Mouse (Mus musculus): ENCODE results near the gene Mrpl44.

Mrpl44 gene

DNA sequence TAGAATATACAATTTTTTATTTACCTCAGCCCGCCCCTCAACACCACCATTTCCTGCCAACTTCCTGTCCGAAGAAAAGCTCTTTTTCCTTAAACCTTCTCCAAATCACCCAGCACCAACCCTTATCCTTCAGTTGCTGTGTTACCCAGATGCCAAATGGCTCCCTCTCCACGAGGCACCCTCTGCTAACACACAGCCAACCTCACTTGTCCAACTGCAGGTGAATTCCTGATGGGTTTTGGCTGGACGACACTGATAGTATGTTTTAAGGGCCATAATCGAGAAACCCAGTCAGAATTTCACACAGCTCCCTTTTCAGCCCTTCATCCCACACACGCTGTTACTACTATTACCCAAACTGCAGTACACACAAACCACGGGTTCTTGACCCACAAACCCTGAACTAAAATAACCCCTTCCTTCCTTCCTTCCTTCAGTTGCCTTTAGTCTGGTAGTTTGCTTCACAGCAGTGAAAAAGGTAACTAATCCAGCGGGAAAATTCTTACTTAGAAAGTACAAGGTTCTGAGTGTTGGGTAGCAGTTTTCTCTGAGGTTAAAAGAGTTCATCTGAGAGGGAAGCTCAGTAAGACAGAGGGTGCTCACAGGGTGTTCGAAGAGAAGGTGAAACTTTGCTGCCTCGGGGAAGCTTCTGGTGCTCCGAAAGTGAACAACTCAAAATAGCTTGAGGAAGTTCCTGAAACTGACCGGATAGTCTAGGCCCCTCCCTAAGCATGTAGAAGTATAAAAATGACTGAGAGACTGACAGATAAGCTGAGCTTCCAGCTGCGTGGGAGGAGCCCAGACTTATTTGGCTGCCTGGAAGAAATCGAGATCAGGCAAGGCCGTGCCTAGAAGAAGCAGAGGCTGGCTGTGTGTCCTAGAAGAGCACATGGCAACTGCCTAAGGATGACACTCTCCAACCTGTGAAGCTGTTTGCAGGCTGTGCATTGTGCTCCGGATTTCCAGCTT, 13.3 kb upstream of the Mrpl44 start:
- no peak for DNase-seq (ENCODE audit: low spot score)

DNA sequence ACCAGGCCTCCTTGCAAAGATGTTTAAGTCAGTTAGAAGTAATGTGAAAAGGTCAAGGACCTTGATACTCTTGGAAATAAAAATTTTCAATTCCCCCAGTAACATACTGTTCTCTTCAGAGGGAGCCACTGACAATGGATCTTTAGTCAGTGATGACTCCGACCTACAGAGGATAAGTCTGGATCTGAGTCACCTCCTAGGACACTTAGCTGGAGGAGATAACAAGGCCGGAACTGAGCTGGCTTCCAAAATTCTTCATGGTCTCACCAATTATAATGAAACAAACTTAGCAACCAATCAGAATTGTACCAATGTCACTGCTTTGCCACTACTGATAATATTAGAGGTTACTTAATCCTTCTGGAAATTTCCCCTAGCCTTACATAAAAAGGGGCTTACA, 11.8 kb upstream of the Mrpl44 start:
- DNase-seq (ENCODE audit: low spot score), result no peak

- no peak for DNase-seq (ENCODE audit: low spot score)
Observed at GRCm38 (mm10) chr1:79764483-79764882, 11.3 kb upstream of the Mrpl44 start.

DNA sequence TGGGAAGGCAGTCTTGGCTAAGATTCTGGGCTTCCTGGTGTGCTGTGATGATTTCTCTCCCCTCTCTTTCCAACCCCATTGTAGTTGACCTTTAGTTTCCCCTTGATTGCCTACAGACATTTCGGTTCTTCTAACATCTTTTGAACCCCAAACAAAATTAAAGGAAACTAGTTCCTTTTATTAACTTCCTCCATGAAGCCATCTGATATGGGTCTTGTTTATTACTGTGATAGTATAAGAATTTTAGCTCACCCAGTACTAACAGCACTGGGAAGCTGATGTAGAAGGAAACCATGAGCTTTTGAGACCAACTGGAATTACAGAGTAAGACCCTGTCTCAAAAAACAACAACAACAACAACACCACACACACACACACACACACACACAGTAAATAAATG, 7.6 kb upstream of the Mrpl44 start:
- no peak for DNase-seq (ENCODE audit: low spot score)

GRCm38 (mm10) chr1:79774164-79774780, 1.5 kb upstream of the Mrpl44 start:
- DNase-seq (ENCODE audit: low spot score), result no peak

DNA sequence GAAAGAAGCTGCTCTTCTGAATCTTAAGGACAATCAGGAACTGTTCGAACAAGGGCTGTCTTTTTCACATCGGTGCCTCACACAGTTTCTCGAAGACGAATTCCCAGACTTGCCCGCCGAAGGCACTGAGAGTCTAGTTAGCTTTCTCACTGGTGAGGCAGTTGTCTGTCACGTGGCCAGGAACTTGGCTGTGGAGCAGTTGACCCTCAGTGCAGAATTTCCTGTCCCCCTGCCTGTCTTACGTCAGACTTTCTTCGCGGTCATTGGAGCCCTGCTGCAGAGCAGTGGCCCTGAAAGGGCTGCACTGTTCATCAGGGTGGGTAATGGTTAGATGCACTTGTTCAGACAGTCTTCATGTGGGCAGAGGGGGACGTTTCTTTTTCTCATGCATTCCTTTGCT, 2.2 kb downstream of the Mrpl44 start:
- no peak for DNase-seq (ENCODE audit: low spot score)

GRCm38 (mm10) chr1:79782433-79782832, 6.6 kb downstream of the Mrpl44 start:
- DNase-seq (ENCODE audit: low spot score), result no peak

DNA sequence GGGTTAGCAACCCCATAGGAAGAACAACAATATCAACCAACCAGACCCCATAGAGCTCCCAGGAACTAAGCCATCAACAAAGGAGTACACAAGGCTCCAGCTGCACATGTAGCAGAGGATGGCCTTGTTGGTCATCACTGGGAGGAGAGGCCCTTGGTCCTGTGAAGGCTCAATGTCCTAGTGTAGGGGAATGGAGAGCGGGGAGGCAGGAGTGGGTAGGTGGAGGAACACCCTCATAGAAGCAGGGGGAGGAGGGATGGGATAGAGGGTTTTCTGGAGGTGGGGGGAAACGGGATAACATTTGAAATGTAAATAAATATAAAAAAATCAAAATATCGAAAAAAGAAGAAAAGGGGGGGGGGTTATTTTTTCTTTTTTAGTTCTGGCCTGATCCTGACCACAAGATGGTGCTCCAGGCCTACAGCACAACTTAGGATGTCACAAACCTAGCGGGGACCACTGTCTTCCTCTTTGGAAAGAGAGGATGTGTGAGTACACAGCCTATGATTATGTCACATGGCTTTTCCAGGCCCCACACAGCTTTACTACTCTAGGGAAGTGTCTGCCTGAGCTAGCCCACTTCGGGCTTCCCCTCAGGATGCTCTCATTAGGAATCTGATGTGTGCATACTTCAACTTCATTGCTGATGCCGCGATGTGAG, 10.6 kb downstream of the Mrpl44 start:
- no peak for DNase-seq (ENCODE audit: low spot score)

DNA sequence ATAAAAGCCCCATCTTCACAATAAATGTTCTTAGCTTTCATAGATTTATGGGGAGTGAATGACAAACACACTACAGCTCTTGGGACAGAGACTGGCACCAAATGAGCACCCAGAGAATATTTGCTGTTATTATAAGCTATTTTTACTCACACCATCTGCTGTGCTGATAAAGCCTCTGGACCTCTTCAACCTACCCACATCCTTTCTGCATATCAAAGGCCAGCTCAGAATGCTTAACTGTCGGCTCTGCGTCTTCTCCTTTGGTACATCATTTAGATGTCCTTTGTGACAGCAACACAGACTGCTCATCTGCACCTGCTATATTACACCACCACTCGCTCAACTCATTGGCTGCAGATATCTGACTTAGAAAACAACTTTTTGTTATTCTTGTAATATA, 21.3 kb downstream of the Mrpl44 start:
- DNase-seq (ENCODE audit: low spot score), result no peak

- no peak for DNase-seq (ENCODE audit: low spot score)
Observed at GRCm38 (mm10) chr1:79802858-79803427, 27.1 kb downstream of the Mrpl44 start.

- DNase-seq (ENCODE audit: low spot score), result no peak
Observed at GRCm38 (mm10) chr1:79803614-79804013, 27.8 kb downstream of the Mrpl44 start.

- peak; percentile 71 for DNase-seq (ENCODE audit: low spot score)
Observed at GRCm38 (mm10) chr1:79806865-79807264, 31.0 kb downstream of the Mrpl44 start.

GRCm38 (mm10) chr1:79809447-79809846, 33.6 kb downstream of the Mrpl44 start:
- DNase-seq (ENCODE audit: low spot score), result no peak

- no peak for DNase-seq (ENCODE audit: low spot score)
Observed at GRCm38 (mm10) chr1:79815446-79815845, 39.6 kb downstream of the Mrpl44 start.

GRCm38 (mm10) chr1:79819296-79819879, 43.6 kb downstream of the Mrpl44 start:
- no peak for DNase-seq (ENCODE audit: low spot score)

DNA sequence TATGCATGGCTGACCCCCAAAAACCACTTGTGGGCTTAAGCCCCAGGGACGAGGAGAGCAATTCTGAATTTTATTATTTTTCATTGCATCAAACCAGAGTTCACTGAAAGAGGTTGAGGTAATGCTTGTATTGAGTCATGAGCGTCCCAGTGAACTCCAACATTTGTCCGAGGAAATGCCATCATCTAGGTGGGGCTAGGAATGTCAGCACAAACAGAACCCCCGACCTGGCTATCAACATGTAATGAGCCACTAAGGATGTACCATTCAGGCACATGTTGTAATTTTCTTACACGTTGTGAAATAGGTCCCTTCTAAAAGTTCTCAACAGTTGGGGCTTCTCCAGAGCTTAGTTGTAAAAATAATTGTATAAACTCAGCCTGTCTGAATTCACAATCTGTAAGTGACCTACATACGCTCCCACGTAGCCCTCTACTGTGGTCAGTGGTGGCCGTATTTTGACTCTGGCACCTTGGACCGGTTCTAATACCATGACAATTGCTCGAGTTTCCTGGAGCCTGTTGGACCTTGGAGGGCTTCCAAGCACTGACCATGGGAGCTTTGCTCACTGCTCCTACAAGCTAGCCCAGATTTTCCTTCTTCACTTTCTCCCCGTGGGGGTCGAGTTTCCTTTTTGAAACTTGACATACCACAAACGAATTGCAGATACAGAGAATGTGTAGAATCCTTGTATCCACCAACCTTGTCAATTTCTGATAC, 47.1 kb downstream of the Mrpl44 start:
- DNase-seq (ENCODE audit: low spot score), result no peak

DNA sequence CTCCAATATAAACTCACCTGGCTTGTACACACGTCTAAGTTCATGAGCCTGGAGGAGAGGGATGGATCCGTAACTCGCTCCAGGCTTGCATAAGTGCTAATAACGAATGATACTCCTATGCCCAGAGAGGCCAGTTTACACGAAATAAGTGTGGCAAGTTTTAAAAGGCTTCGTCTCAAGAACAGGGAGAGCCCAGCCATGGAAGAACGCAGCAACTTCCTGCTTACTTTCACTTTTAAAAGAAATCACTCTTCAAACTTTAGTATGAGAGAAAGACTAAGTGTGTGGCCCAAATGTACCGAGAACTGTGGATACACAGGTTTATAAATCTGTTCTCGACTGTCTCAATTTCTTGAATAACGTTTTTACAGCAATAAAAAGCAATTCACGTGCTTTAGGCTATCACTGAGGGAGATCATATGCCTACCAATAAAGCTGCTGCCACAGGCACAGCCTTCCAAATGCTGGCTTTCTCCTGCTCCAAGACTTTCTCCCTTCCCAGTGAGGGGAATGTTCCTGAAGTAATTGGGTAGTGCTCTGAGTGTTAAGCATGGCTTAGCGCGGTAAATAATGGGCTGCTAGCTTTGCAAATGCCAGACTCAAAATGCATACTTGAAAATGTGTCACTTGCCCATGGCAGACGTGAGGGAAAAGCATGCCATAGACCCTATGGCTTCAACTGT, 48.3 kb downstream of the Mrpl44 start:
- no peak for DNase-seq (ENCODE audit: low spot score)
